Mouse (Mus musculus): ENCODE data around the gene Agbl1. TPM values are rescaled to one million over a fixed set of nuclear protein-coding genes. Genes with fewer than 3 reads are reported as not detected.

Agbl1 gene
- polyA plus RNA-seq, 1 experiment from 2014 or later: 0.17 TPM

DNA sequence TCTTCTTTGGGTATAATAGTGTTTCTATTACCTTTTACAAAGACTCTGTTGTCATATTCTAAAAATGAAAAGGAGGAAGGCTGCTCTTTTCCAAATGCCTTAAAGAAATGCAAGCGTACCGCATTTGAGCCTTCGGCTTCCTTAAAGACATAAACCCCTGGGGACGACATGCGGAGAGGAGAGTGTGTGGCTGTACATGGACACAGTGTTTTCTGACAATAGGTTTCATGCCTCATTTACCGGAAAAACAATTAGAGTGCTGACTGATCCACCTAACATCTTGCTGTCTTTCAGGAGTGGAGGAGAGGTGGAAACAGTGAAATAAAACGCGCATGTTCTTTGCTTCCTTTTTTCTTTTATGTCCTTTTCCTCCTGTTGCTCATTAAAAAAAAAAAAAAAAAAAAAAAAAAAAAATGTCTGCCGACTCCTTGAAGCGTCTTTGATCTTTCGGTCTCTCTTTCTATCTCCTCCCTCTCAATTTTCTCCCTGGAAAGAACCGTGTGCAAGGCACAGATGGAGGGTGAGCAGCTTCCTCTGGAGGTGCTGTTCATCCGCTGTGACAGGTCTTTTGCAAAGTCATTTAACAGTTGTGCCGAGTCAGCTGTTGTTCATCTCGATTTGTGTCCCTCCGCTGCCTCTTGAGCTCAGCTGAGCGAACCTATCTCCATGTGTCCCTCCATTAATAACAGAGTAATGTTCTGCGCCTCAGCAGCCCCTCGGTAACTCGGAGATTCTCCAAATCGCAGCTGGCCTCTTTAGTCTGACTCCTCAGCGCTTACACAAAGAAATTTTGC is 659.9 kb downstream of the Agbl1 start:
- Histone ChIP-seq H3K4me2 (ENCODE audit: low read depth) (peak overlapping the region; percentile 31), H3K9me3 (ENCODE audit: control insufficient read depth, low read length) (no peaks in the 10 kb centered on the region), H3K27me3 (ENCODE audit: control insufficient read depth, insufficient read depth, low read length) (no peaks in the 10 kb centered on the region), H3K9ac (ENCODE audit: low read length) (no peak overlapping the region), H3K27ac (ENCODE audit: low read depth, low read length) (no peak overlapping the region), H3K4me1 (ENCODE audit: control insufficient read depth, insufficient read depth, low read length) (no peaks in the 10 kb centered on the region), H3K4me3 (ENCODE audit: low read depth, low read length) (no peak overlapping the region), H3K36me3 (ENCODE audit: control insufficient read depth, insufficient read depth, low read length) (no peaks in the 10 kb centered on the region)
- DNase-seq (ENCODE audit: low spot score): peak; percentile 61
- ATAC-seq (ENCODE audit: insufficient read depth, low FRiP score, low TSS enrichment): no peak
- WGBS: 33% methylated on average over 22 of the region's 22 CpGs

DNA sequence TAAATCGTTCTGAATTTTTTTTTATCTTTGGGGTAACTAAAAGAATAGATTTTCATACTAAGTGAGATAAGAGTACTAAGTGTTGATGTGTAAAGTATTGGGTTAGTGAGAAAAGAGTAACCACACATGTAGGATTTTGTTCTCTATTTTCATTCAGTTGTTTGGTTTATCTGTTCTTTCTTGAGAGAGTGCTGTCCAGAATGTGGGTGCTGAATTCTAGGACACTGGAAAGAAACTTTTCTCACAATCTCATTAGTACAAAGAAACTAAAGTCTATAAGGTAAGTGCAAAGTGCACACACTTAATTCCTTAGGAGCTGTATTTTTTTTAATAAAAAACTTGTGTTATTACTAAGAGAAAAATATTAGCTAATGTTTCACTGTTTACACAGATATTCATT is 674.4 kb downstream of the Agbl1 start:
- no peaks in the 10 kb centered on the region for H3K36me3 ChIP-seq (ENCODE audit: control insufficient read depth, insufficient read depth, low read length)
- no peaks in the 10 kb centered on the region for H3K27me3 ChIP-seq (ENCODE audit: control insufficient read depth, insufficient read depth, low read length)
- no peaks in the 10 kb centered on the region for H3K4me1 ChIP-seq (ENCODE audit: control insufficient read depth, insufficient read depth, low read length)
- no peak overlapping the region for H3K9ac ChIP-seq (ENCODE audit: low read length)
- H3K4me3 ChIP-seq (ENCODE audit: low read depth, low read length): no peak overlapping the region
- H3K27ac ChIP-seq (ENCODE audit: low read depth, low read length): no peak overlapping the region
- DNase-seq (ENCODE audit: low spot score) (no peak), ATAC-seq (ENCODE audit: insufficient read depth, low FRiP score, low TSS enrichment) (no peak)
- no peaks in the 10 kb centered on the region for H3K9me3 ChIP-seq (ENCODE audit: control insufficient read depth, low read length)
- no peak overlapping the region for H3K4me2 ChIP-seq (ENCODE audit: low read depth)
- WGBS: 86% methylated on average over 1 of the region's 1 CpGs

DNA sequence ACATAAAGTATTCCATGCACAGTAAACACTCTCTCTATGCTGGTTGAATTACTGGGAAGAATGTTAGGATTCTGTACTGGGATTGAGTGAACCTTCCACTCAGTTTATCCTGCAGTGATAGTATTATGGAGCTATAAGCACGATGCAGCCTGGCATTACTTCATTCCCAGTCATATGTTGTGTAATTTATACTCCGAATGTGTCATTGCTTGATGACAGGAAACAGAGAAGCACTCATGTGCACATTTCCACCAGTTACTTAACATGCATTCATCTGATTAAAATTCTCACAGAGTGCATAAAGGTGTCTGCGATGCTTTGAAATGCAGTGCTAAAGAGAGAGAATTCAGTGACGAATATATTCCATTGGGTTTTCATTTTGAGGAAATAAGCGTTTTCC is 682.0 kb downstream of the Agbl1 start:
- Histone ChIP-seq H3K27ac (ENCODE audit: low read depth, low read length) (no peak overlapping the region), H3K4me1 (ENCODE audit: control insufficient read depth, insufficient read depth, low read length) (no peaks in the 10 kb centered on the region), H3K9me3 (ENCODE audit: control insufficient read depth, low read length) (no peaks in the 10 kb centered on the region), H3K4me2 (ENCODE audit: low read depth) (no peak overlapping the region), H3K9ac (ENCODE audit: low read length) (no peak overlapping the region), H3K36me3 (ENCODE audit: control insufficient read depth, insufficient read depth, low read length) (no peaks in the 10 kb centered on the region), H3K4me3 (ENCODE audit: low read depth, low read length) (no peak overlapping the region), H3K27me3 (ENCODE audit: control insufficient read depth, insufficient read depth, low read length) (no peaks in the 10 kb centered on the region)
- DNase-seq (ENCODE audit: low spot score) (no peak), ATAC-seq (ENCODE audit: insufficient read depth, low FRiP score, low TSS enrichment) (no peak)
- 90% methylated on average over 5 of the region's 5 CpGs for WGBS

- ATAC-seq (ENCODE audit: insufficient read depth, low FRiP score, low TSS enrichment) (no peak), DNase-seq (ENCODE audit: low spot score) (no peak)
- H3K27ac ChIP-seq (ENCODE audit: low read depth, low read length): no peak overlapping the region
- H3K9me3 ChIP-seq (ENCODE audit: control insufficient read depth, low read length): no peaks in the 10 kb centered on the region
- no peak overlapping the region for H3K4me3 ChIP-seq (ENCODE audit: low read depth, low read length)
- H3K4me1 ChIP-seq (ENCODE audit: control insufficient read depth, insufficient read depth, low read length): no peaks in the 10 kb centered on the region
- no peaks in the 10 kb centered on the region for H3K27me3 ChIP-seq (ENCODE audit: control insufficient read depth, insufficient read depth, low read length)
- H3K9ac ChIP-seq (ENCODE audit: low read length): no peak overlapping the region
- H3K4me2 ChIP-seq (ENCODE audit: low read depth): no peak overlapping the region
- H3K36me3 ChIP-seq (ENCODE audit: control insufficient read depth, insufficient read depth, low read length): no peaks in the 10 kb centered on the region
These were observed 689.2 kb downstream of the Agbl1 start for GRCm38 (mm10) chr7:76918871-76919270.

DNA sequence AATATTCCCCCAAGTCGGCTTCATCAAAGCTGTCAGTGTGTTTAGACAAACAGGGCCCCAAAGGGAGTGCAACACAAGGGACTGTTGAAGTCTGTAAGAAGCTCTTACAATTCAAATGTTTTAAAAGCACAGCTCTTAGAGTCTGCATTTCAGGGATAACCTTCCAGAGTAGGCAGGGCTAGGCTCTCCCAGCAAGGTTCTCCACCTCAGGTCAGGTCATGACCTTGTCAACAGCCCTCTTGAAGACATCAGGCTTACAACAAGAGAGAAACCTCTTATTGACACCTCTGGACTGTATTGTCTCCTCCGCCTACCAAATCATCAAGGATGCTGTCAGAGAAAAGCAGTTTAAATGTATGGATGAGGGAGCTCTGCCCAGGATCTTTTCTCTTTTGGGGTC is 692.0 kb downstream of the Agbl1 start:
- H3K9me3 ChIP-seq (ENCODE audit: control insufficient read depth, low read length): no peaks in the 10 kb centered on the region
- no peaks in the 10 kb centered on the region for H3K36me3 ChIP-seq (ENCODE audit: control insufficient read depth, insufficient read depth, low read length)
- WGBS: 61% methylated on average over 2 of the region's 2 CpGs
- H3K4me3 ChIP-seq (ENCODE audit: low read depth, low read length): no peak overlapping the region
- H3K9ac ChIP-seq (ENCODE audit: low read length): no peak overlapping the region
- no peak overlapping the region for H3K27ac ChIP-seq (ENCODE audit: low read depth, low read length)
- H3K27me3 ChIP-seq (ENCODE audit: control insufficient read depth, insufficient read depth, low read length): no peaks in the 10 kb centered on the region
- H3K4me1 ChIP-seq (ENCODE audit: control insufficient read depth, insufficient read depth, low read length): no peaks in the 10 kb centered on the region
- H3K4me2 ChIP-seq (ENCODE audit: low read depth): no peak overlapping the region
- DNase-seq (ENCODE audit: low spot score) (no peak), ATAC-seq (ENCODE audit: insufficient read depth, low FRiP score, low TSS enrichment) (no peak)

GRCm38 (mm10) chr7:76935219-76935618 is 705.5 kb downstream of the Agbl1 start:
- H3K4me2 ChIP-seq (ENCODE audit: low read depth): no peak overlapping the region
- DNase-seq (ENCODE audit: low spot score) (no peak), ATAC-seq (ENCODE audit: insufficient read depth, low FRiP score, low TSS enrichment) (no peak)
- no peaks in the 10 kb centered on the region for H3K36me3 ChIP-seq (ENCODE audit: control insufficient read depth, insufficient read depth, low read length)
- no peak overlapping the region for H3K4me3 ChIP-seq (ENCODE audit: low read depth, low read length)
- H3K27ac ChIP-seq (ENCODE audit: low read depth, low read length): no peak overlapping the region
- no peaks in the 10 kb centered on the region for H3K4me1 ChIP-seq (ENCODE audit: control insufficient read depth, insufficient read depth, low read length)
- no peak overlapping the region for H3K9ac ChIP-seq (ENCODE audit: low read length)
- no peaks in the 10 kb centered on the region for H3K9me3 ChIP-seq (ENCODE audit: control insufficient read depth, low read length)
- H3K27me3 ChIP-seq (ENCODE audit: control insufficient read depth, insufficient read depth, low read length): no peaks in the 10 kb centered on the region

DNA sequence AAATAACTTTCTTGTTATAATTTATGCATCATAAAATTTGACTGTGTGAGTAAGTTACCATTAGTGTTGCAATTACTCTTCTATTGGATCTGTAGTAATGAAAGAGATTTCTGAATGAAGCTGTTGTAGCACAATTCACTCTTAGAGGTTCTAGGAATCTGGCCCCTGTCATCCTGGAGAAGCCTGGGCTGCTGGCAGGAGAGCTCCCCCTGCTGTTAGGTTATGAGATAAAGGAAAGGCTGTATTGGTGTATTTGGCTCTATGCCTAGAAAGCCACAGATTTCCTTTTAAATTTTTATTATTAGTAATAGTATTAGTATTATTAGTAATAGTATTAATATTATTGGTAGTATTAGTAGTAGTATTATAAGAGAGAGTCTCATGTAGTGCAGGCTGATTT is 711.8 kb downstream of the Agbl1 start:
- Histone ChIP-seq H3K9me3 (ENCODE audit: control insufficient read depth, low read length) (no peaks in the 10 kb centered on the region), H3K36me3 (ENCODE audit: control insufficient read depth, insufficient read depth, low read length) (no peaks in the 10 kb centered on the region), H3K27me3 (ENCODE audit: control insufficient read depth, insufficient read depth, low read length) (no peaks in the 10 kb centered on the region), H3K9ac (ENCODE audit: low read length) (no peak overlapping the region), H3K4me2 (ENCODE audit: low read depth) (no peak overlapping the region), H3K4me1 (ENCODE audit: control insufficient read depth, insufficient read depth, low read length) (no peaks in the 10 kb centered on the region), H3K27ac (ENCODE audit: low read depth, low read length) (no peak overlapping the region), H3K4me3 (ENCODE audit: low read depth, low read length) (no peak overlapping the region)
- DNase-seq (ENCODE audit: low spot score): no peak
- peak; percentile 42; the same call in 1 of the 2 replicates for ATAC-seq (ENCODE audit: insufficient read depth, low FRiP score, low TSS enrichment)

DNA sequence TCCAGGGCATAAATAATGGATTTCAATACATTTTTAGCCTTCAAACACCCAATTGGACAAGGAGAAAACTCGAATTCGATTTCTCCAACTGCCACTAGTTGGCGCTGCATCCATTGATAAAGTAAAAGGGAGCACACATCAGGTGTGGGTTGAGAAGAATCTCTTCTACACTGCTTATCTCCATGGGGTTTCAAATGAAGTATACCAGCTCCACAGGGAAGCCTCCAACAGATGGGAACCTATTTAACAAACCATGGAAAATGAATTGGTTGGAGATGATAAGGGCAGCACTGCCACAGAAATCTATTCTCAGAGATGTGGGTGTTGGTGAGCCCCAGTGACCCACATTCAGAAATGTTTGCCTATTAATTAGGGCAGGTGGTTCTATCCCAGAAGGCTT is 741.6 kb downstream of the Agbl1 start:
- 21% methylated on average over 3 of the region's 3 CpGs for WGBS
- Histone ChIP-seq H3K4me2 (ENCODE audit: low read depth) (no peak overlapping the region), H3K9ac (ENCODE audit: low read length) (no peak overlapping the region), H3K27ac (ENCODE audit: low read depth, low read length) (no peak overlapping the region), H3K4me3 (ENCODE audit: low read depth, low read length) (no peak overlapping the region), H3K36me3 (ENCODE audit: control insufficient read depth, insufficient read depth, low read length) (no peaks in the 10 kb centered on the region), H3K27me3 (ENCODE audit: control insufficient read depth, insufficient read depth, low read length) (no peaks in the 10 kb centered on the region), H3K4me1 (ENCODE audit: control insufficient read depth, insufficient read depth, low read length) (no peaks in the 10 kb centered on the region), H3K9me3 (ENCODE audit: control insufficient read depth, low read length) (no peaks in the 10 kb centered on the region)
- no peak for ATAC-seq (ENCODE audit: insufficient read depth, low FRiP score, low TSS enrichment)
- DNase-seq (ENCODE audit: low spot score): no peak

DNA sequence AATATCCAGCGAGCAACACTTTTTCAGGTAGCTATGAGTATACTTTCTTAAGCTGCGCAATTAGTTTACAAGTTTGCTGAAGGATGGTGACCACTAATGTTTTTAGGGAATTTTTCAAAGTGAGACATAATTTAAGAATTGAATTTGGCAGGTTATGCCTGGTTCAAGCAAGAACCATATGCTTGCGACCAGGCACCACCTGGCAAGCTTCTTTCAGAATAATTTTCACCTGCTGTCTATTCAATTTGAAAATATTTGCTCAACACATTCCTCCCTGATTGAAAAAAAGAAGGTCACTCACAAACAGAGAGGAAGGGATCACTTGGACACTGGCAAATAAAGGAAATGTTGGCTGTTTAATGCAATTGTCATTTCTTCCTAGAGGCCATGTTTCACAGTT is 779.9 kb downstream of the Agbl1 start:
- no peak overlapping the region for H3K4me2 ChIP-seq (ENCODE audit: low read depth)
- H3K4me1 ChIP-seq (ENCODE audit: control insufficient read depth, insufficient read depth, low read length): no peaks in the 10 kb centered on the region
- no peak for ATAC-seq (ENCODE audit: insufficient read depth, low FRiP score, low TSS enrichment)
- H3K27ac ChIP-seq (ENCODE audit: low read depth, low read length): no peak overlapping the region
- no peaks in the 10 kb centered on the region for H3K36me3 ChIP-seq (ENCODE audit: control insufficient read depth, insufficient read depth, low read length)
- H3K9me3 ChIP-seq (ENCODE audit: control insufficient read depth, low read length): no peaks in the 10 kb centered on the region
- WGBS: 90% methylated on average over 3 of the region's 3 CpGs
- H3K9ac ChIP-seq (ENCODE audit: low read length): no peak overlapping the region
- H3K4me3 ChIP-seq (ENCODE audit: low read depth, low read length): no peak overlapping the region
- H3K27me3 ChIP-seq (ENCODE audit: control insufficient read depth, insufficient read depth, low read length): no peaks in the 10 kb centered on the region
- no peak for DNase-seq (ENCODE audit: low spot score)
